ENCODE assay signal across 20 mouse cellular contexts in genomic region chr7:99851121-99851520, GRCm38 (mm10). TPM values are rescaled to one million over a fixed set of nuclear protein-coding genes. Genes with fewer than 3 reads are reported as not detected.
A peak's percentile ranks its signal among the peaks of the same experiment; 100 is the strongest.
DNase-seq lines count a peak whose midpoint lies in the region; ATAC-seq and TF ChIP-seq lines count a peak whose summit lies in the region.
"Had no signal": no experiment of that assay in that cellular context is flagged by ENCODE, and none has a peak within 500 bp of the region (broad histone marks: within the 10 kb centered on the region; RNA-seq: fewer than 3 reads in every experiment).

No protein-coding gene starts in this region.

- H3K27ac ChIP-seq in gastrocnemius, adult 2 months: peak overlapping the region; percentile 48
- H3K27ac ChIP-seq in hindbrain, embryonic 14.5 days: peak overlapping the region; percentile 23; the same call in 1 of the 2 replicates
- no peak overlapping the region for H3K27ac ChIP-seq in hindbrain, embryonic 11.5 days (ENCODE audit: low read depth, low read length)
- peak overlapping the region; percentile 39; the same call in 1 of the 2 replicates for H3K27ac ChIP-seq in midbrain, embryonic 13.5 days
- no peak overlapping the region for H3K27ac ChIP-seq in midbrain, postnatal 0 days (ENCODE audit: low read depth, low read length)
- H3K27ac ChIP-seq in midbrain, embryonic 14.5 days (replicated peaks; ENCODE audit: low read depth, low read length): 0 out of 2 replicates have a peak overlapping the region, but pooled peaks have one; percentile 21
- H3K27ac ChIP-seq: embryonic facial prominence, embryonic 12.5 days; forebrain, embryonic 15.5 days; heart, embryonic 13.5 days had no signal

- 0 out of 2 replicates have a peak overlapping the region, but pooled peaks have one; percentile 16 for H3K9ac ChIP-seq in hindbrain, embryonic 14.5 days
- H3K9ac ChIP-seq in hindbrain, embryonic 11.5 days (ENCODE audit: low read depth, low read length): no peak overlapping the region
- H3K9ac ChIP-seq in midbrain, embryonic 13.5 days (replicated peaks): no peak overlapping the region
- H3K9ac ChIP-seq in midbrain, postnatal 0 days (replicated peaks; ENCODE audit: low read length, poor library complexity, severe bottlenecking): no peak overlapping the region
- no peak overlapping the region for H3K9ac ChIP-seq in midbrain, embryonic 14.5 days (replicated peaks; ENCODE audit: low read length)
- H3K9ac ChIP-seq: embryonic facial prominence, embryonic 12.5 days; forebrain, embryonic 15.5 days; heart, embryonic 13.5 days had no signal

- H3K36me3 ChIP-seq in hindbrain, embryonic 14.5 days (replicated peaks; ENCODE audit: control insufficient read depth, insufficient read depth): peaks cover 44% of the 10 kb centered on the region
- H3K36me3 ChIP-seq in hindbrain, embryonic 11.5 days (ENCODE audit: control insufficient read depth, insufficient read depth, low read length): peaks cover 5% of the 10 kb centered on the region
- peaks cover 49% of the 10 kb centered on the region for H3K36me3 ChIP-seq in midbrain, embryonic 13.5 days
- peaks cover 18% of the 10 kb centered on the region for H3K36me3 ChIP-seq in midbrain, postnatal 0 days (ENCODE audit: insufficient read depth, low read length)
- H3K36me3 ChIP-seq in midbrain, embryonic 14.5 days (ENCODE audit: control insufficient read depth, insufficient read depth, low read length): peaks cover 41% of the 10 kb centered on the region

- no peak for DNase-seq in gastrocnemius, adult 2 months
- no peak for DNase-seq in gastrocnemius, postnatal 4 days (ENCODE audit: low spot score in 2 of 2)
- no peak for DNase-seq in hindbrain, embryonic 14.5 days (ENCODE audit: low spot score)
- no peak for DNase-seq in hindbrain, embryonic 11.5 days (ENCODE audit: low spot score)
- DNase-seq in midbrain, postnatal 0 days (ENCODE audit: low spot score): no peak
- no peak for DNase-seq in midbrain, embryonic 14.5 days
- DNase-seq in retina, embryonic 14.5 days (ENCODE audit: low spot score): no peak
- DNase-seq: adrenal gland, postnatal 14 days; cerebellum, adult 11-12 months; cerebellum, adult 9-10 months; cerebellum, postnatal 25 days; gastrocnemius, postnatal 10 days; heart, postnatal 36 days had no signal

- intact Hi-C loops in gastrocnemius, adult 2 months (cut with DNase I): no loop called here

- no peak for TF ChIP-seq CTCF in gastrocnemius, adult 2 months (IDR thresholded peaks at IDR 0.05)
- TF ChIP-seq CTCF in midbrain, postnatal 0 days (IDR thresholded peaks at IDR 0.05): no peak

- 56% methylated on average over 1 of the region's 1 CpGs for WGBS in hindbrain, embryonic 14.5 days
- WGBS in hindbrain, embryonic 11.5 days: 57% methylated on average over 1 of the region's 1 CpGs
- WGBS in midbrain, embryonic 13.5 days: 48% methylated on average over 1 of the region's 1 CpGs
- WGBS in midbrain, postnatal 0 days: 26% methylated on average over 1 of the region's 1 CpGs
- 48% methylated on average over 1 of the region's 1 CpGs for WGBS in midbrain, embryonic 14.5 days

- no peak overlapping the region for H3K4me3 ChIP-seq in gastrocnemius, adult 2 months
- H3K4me3 ChIP-seq in hindbrain, embryonic 14.5 days (replicated peaks; ENCODE audit: low read length): no peak overlapping the region
- H3K4me3 ChIP-seq in hindbrain, embryonic 11.5 days (ENCODE audit: low read depth, low read length): no peak overlapping the region
- H3K4me3 ChIP-seq in midbrain, embryonic 13.5 days (replicated peaks): no peak overlapping the region
- no peak overlapping the region for H3K4me3 ChIP-seq in midbrain, postnatal 0 days (ENCODE audit: low read depth, low read length)
- H3K4me3 ChIP-seq in midbrain, embryonic 14.5 days (replicated peaks; ENCODE audit: low read depth, low read length): no peak overlapping the region
- H3K4me3 ChIP-seq: embryonic facial prominence, embryonic 12.5 days; forebrain, embryonic 15.5 days; heart, embryonic 13.5 days had no signal

- H3K9me3 ChIP-seq in hindbrain, embryonic 14.5 days (ENCODE audit: control insufficient read depth, low read length): no peaks in the 10 kb centered on the region
- no peaks in the 10 kb centered on the region for H3K9me3 ChIP-seq in hindbrain, embryonic 11.5 days (ENCODE audit: control insufficient read depth, low read length)
- no peaks in the 10 kb centered on the region for H3K9me3 ChIP-seq in midbrain, embryonic 13.5 days
- H3K9me3 ChIP-seq in midbrain, postnatal 0 days (ENCODE audit: low read length): no peaks in the 10 kb centered on the region
- H3K9me3 ChIP-seq in midbrain, embryonic 14.5 days (ENCODE audit: control insufficient read depth, low read length): no peaks in the 10 kb centered on the region
- H3K9me3 ChIP-seq: embryonic facial prominence, embryonic 12.5 days; forebrain, embryonic 15.5 days; heart, embryonic 13.5 days had no signal

- 0 out of 2 replicates have a peak, but pooled peaks cover 11% of the 10 kb centered on the region for H3K4me1 ChIP-seq in hindbrain, embryonic 14.5 days (replicated peaks; ENCODE audit: control insufficient read depth, insufficient read depth, low read length)
- no peaks in the 10 kb centered on the region for H3K4me1 ChIP-seq in hindbrain, embryonic 11.5 days (replicated peaks; ENCODE audit: control insufficient read depth, insufficient read depth, low read length)
- H3K4me1 ChIP-seq in midbrain, embryonic 13.5 days (replicated peaks): peaks cover 19% of the 10 kb centered on the region
- H3K4me1 ChIP-seq in midbrain, postnatal 0 days (ENCODE audit: insufficient read depth, low read length): no peaks in the 10 kb centered on the region
- H3K4me1 ChIP-seq in midbrain, embryonic 14.5 days (ENCODE audit: control insufficient read depth, insufficient read depth, low read length): peaks cover under 1% of the 10 kb centered on the region
- H3K4me1 ChIP-seq: embryonic facial prominence, embryonic 12.5 days had no signal

- no peak overlapping the region for H3K4me2 ChIP-seq in hindbrain, embryonic 14.5 days (replicated peaks)
- no peak overlapping the region for H3K4me2 ChIP-seq in hindbrain, embryonic 11.5 days (replicated peaks; ENCODE audit: low read depth, low read length)
- H3K4me2 ChIP-seq in midbrain, embryonic 13.5 days (replicated peaks): no peak overlapping the region
- no peak overlapping the region for H3K4me2 ChIP-seq in midbrain, postnatal 0 days (ENCODE audit: low read depth, low read length, poor library complexity, severe bottlenecking)
- H3K4me2 ChIP-seq in midbrain, embryonic 14.5 days (ENCODE audit: low read length): no peak overlapping the region
- H3K4me2 ChIP-seq: embryonic facial prominence, embryonic 12.5 days; forebrain, embryonic 15.5 days; heart, embryonic 13.5 days had no signal

- no peak for ATAC-seq in hindbrain, embryonic 14.5 days (ENCODE audit: low FRiP score)
- ATAC-seq in hindbrain, embryonic 11.5 days (ENCODE audit: low FRiP score): no peak
- no peak for ATAC-seq in midbrain, embryonic 13.5 days
- ATAC-seq in midbrain, postnatal 0 days (ENCODE audit: low FRiP score): no peak
- no peak for ATAC-seq in midbrain, embryonic 14.5 days (ENCODE audit: low FRiP score, low TSS enrichment)
- ATAC-seq: activated CD4-positive, CD25-positive, alpha-beta regulatory T cell, adult 4 months; forebrain, embryonic 15.5 days; Patski had no signal

- no peaks in the 10 kb centered on the region for H3K27me3 ChIP-seq in hindbrain, embryonic 14.5 days (ENCODE audit: control insufficient read depth, insufficient read depth, low read length)
- H3K27me3 ChIP-seq in hindbrain, embryonic 11.5 days (ENCODE audit: control insufficient read depth, insufficient read depth, low read length): no peaks in the 10 kb centered on the region
- no peaks in the 10 kb centered on the region for H3K27me3 ChIP-seq in midbrain, embryonic 13.5 days
- H3K27me3 ChIP-seq in midbrain, postnatal 0 days (ENCODE audit: insufficient read depth, low read length): no peaks in the 10 kb centered on the region
- no peaks in the 10 kb centered on the region for H3K27me3 ChIP-seq in midbrain, embryonic 14.5 days (ENCODE audit: control insufficient read depth, insufficient read depth, low read length)
- H3K27me3 ChIP-seq: embryonic facial prominence, embryonic 12.5 days; forebrain, embryonic 15.5 days; heart, embryonic 13.5 days; Patski had no signal

RNA-seq across cellular contexts. Expression of gene Xrra1, which starts 7.8 kb away (rescaled TPM):
- under 1 TPM; 0.11 to 0.59 TPM for total RNA-seq in gastrocnemius, adult 2 months (2021)
- total RNA-seq in gastrocnemius, postnatal 4 days (2021): 1 to 10 TPM; 2.1 to 2.4 TPM
- polyA plus RNA-seq in hindbrain, embryonic 14.5 days (2014; fragmentation: Nextera tagmentation; extraction: Ambion mirVana): 1.1 and 1.3 TPM in 2 replicates
- polyA plus RNA-seq in hindbrain, embryonic 11.5 days (2014; fragmentation: Nextera tagmentation; extraction: Ambion mirVana): 0.37 and 0.59 TPM in 2 replicates
- 0.62 and 0.79 TPM in 2 replicates for polyA plus RNA-seq in midbrain, embryonic 13.5 days (2015; fragmentation: Nextera tagmentation; extraction: Ambion mirVana)
- total RNA-seq in midbrain, postnatal 0 days (2014; rRNA removed): 1.6 and 2.4 TPM in 2 replicates
- polyA plus RNA-seq in midbrain, postnatal 0 days (2015; fragmentation: Nextera tagmentation; extraction: Ambion mirVana): 1.9 and 2.1 TPM in 2 replicates
- 1.0 and 1.2 TPM in 2 replicates for polyA plus RNA-seq in midbrain, embryonic 14.5 days (2014; fragmentation: Nextera tagmentation; extraction: Ambion mirVana)
- total RNA-seq: heart, adult 8-10 months; heart, postnatal 36 days had no signal

RNA-seq across cellular contexts. Expression of gene Spcs2, which starts 12.1 kb away (rescaled TPM):
- total RNA-seq in gastrocnemius, adult 2 months (2021): 10 to 100 TPM; 76.7 to 79.4 TPM
- 10 to 100 TPM; 80.1 to 80.8 TPM for total RNA-seq in gastrocnemius, postnatal 4 days (2021)
- polyA plus RNA-seq in hindbrain, embryonic 14.5 days (2014; fragmentation: Nextera tagmentation; extraction: Ambion mirVana): 268 and 276 TPM in 2 replicates
- polyA plus RNA-seq in hindbrain, embryonic 11.5 days (2014; fragmentation: Nextera tagmentation; extraction: Ambion mirVana): 356 and 362 TPM in 2 replicates
- polyA plus RNA-seq in midbrain, embryonic 13.5 days (2015; fragmentation: Nextera tagmentation; extraction: Ambion mirVana): 326 and 337 TPM in 2 replicates
- 119 and 136 TPM in 2 replicates for total RNA-seq in midbrain, postnatal 0 days (2014; rRNA removed)
- polyA plus RNA-seq in midbrain, postnatal 0 days (2015; fragmentation: Nextera tagmentation; extraction: Ambion mirVana): 251 and 264 TPM in 2 replicates
- 285 and 286 TPM in 2 replicates for polyA plus RNA-seq in midbrain, embryonic 14.5 days (2014; fragmentation: Nextera tagmentation; extraction: Ambion mirVana)

RNA-seq across cellular contexts. Expression of gene Neu3, which starts 22.9 kb away (rescaled TPM):
- 1 to 10 TPM; 2.1 to 3.4 TPM for total RNA-seq in gastrocnemius, adult 2 months (2021)
- 1 to 10 TPM; 2.4 to 2.8 TPM for total RNA-seq in gastrocnemius, postnatal 4 days (2021)
- 1.3 and 2.2 TPM in 2 replicates for polyA plus RNA-seq in hindbrain, embryonic 14.5 days (2014; fragmentation: Nextera tagmentation; extraction: Ambion mirVana)
- polyA plus RNA-seq in hindbrain, embryonic 11.5 days (2014; fragmentation: Nextera tagmentation; extraction: Ambion mirVana): 1.8 and 2.1 TPM in 2 replicates
- 1.1 and 1.2 TPM in 2 replicates for polyA plus RNA-seq in midbrain, embryonic 13.5 days (2015; fragmentation: Nextera tagmentation; extraction: Ambion mirVana)
- 1.8 and 4.3 TPM in 2 replicates for total RNA-seq in midbrain, postnatal 0 days (2014; rRNA removed)
- 1.8 TPM in 2 replicates for polyA plus RNA-seq in midbrain, postnatal 0 days (2015; fragmentation: Nextera tagmentation; extraction: Ambion mirVana)
- 1.7 and 1.8 TPM in 2 replicates for polyA plus RNA-seq in midbrain, embryonic 14.5 days (2014; fragmentation: Nextera tagmentation; extraction: Ambion mirVana)

Comparison
In these comparisons a context has a peak if more than half of its experiments do, and no peak if none do; other contexts are left out.
1. H3K27ac ChIP-seq: peak in gastrocnemius, adult 2 months (single experiment), hindbrain, embryonic 14.5 days (single experiment), midbrain, embryonic 13.5 days (single experiment) and midbrain, embryonic 14.5 days (single experiment); none in hindbrain, embryonic 11.5 days (single experiment) and midbrain, postnatal 0 days (single experiment).